Mouse (Mus musculus) megakaryocyte-erythroid progenitor cell, adult 5-6 weeks (primary cell): ENCODE data around the gene Itpr1. TPM values are rescaled to one million over a fixed set of nuclear protein-coding genes. Genes with fewer than 3 reads are reported as not detected.
"Not testable (repeated sequence)": the region's sequence is repeated elsewhere in the genome, so short reads cannot be mapped to it uniquely, and the experiment has no call there.

Experiments
- ATAC-seq: replicated peaks from 2 replicates; pipeline ENCODE4 v1.8.0; 2016; ENCODE audit warnings: mild to moderate bottlenecking, inconsistent platforms; ENCODE audit not compliant: severe bottlenecking, poor library complexity, low FRiP score, low TSS enrichment
- total RNA-seq, 2 experiments: library from RNA; stranded (forward) in 1 of 2; stranded (reverse) in 1 of 2; fragments of 200-1000, 215-1000 nt in 1 of 2; fragments of >200 nt in 1 of 2; fragmentation: Nextera tagmentation in 1 of 2; gene quantifications; 2 replicates each; pipeline ENCODE4 v1.2.3; 2014 to 2017

The Itpr1 gene
- total RNA-seq, 2 experiments from 2014 or later: 24.8 to 57.6 TPM

- ATAC-seq: no peak
Observed at GRCm38 (mm10) chr6:108544917-108545316, 332.0 kb downstream of the Itpr1 start.

DNA sequence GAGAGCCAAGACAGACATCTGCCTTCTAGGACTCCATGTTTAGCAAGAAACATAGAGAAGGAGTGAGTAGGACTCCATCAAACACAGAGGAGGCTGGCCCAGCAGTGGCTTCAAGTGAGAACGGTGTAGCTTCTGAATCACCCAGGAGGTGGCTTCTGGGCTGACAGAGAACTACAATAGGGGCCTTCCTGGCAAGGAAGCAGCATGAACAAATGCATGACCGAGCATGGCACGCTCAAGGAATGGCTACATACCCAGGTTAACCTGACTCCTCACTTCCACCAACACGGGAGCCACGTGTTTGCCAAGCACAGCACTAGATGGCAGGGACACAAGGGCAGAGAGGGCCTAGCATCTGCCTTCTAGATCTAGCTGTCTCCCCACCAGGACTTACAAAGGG, 332.6 kb downstream of the Itpr1 start:
- ATAC-seq: no peak

GRCm38 (mm10) chr6:108548413-108548812, 335.5 kb downstream of the Itpr1 start:
- no peak for ATAC-seq

GRCm38 (mm10) chr6:108549495-108549935, 336.6 kb downstream of the Itpr1 start:
- no peak for ATAC-seq

DNA sequence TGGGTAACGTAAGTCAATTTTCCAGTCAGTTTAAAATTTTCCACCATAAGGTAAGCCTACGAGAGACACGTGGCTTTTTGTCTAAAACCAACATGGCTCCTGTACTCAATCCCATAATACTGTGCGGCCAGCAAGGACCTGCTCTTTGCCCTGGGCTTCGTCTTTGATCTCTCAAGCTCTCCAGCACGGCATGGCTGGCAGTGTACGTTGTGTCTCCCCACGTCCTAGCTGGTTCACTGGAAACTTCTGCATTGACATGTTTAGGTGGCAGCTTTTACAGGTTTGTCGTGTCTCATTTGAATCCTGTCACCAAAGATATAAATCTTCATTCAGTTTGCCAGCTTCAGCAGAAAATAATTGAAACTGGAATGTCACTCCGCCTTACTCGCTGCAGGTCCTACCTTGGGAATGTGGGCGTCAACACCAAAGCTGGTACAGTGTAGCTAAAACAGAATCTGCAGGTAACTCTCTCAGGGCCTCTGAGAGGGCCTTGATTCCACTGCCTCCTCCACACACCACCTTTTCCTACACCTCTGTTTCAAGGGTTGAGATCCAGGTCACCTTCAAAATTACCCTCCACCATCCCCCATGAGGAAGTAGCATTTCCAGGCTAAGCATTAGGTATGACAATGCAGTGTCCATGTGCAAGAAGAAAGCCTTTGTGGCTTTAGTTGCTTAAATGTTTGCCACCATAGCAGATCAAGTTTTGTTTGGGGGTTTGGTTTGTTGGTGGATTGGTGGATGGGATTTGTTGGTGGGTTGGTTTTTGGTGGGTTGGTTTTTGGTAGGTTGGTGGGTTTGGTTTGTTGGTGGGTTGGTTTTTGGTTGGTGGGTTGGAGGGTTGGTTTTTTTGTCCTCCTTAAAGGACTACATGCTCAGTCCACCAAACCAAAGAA, 339.1 kb downstream of the Itpr1 start:
- no peak for ATAC-seq

- no peak for ATAC-seq
Observed at GRCm38 (mm10) chr6:108553013-108553412, 340.1 kb downstream of the Itpr1 start.

DNA sequence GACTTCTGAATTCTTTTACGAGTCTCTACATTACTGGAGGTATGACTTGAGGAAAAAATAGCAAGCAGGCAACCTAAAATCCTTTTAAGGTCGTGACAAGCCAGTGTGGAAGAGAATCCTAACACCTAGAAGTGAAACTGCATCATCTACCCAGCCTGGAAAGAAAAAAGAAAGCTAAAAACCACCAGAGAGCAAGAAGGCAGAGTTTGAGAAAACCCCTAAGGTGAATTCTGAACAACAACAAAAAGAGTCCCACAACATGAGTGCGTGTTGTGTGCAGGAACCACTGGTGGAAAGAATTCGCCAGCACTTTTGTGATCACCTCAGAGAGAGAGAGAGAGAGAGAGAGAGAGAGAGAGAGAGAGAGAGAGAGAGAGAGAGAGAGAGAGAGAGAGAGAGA, 340.6 kb downstream of the Itpr1 start:
- no peak for ATAC-seq

DNA sequence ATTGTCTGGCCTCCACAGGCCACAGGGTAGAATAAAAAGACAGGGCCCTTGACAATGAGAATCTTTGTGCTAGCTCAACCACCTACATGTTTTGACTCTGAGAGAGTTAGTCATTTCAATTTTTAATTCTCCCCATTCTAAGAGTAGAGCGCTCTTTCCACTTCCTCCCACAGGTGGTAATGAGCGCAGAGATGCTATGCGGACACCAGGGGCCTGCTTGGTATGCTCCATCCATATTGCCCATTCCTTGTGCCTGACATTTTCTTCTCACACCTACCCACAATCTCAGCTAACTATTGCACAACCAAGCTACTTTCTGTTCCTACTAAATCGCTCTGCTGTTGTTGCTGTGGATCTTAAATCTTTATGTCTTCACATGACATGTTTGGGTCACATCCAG, 341.5 kb downstream of the Itpr1 start:
- ATAC-seq: no peak

DNA sequence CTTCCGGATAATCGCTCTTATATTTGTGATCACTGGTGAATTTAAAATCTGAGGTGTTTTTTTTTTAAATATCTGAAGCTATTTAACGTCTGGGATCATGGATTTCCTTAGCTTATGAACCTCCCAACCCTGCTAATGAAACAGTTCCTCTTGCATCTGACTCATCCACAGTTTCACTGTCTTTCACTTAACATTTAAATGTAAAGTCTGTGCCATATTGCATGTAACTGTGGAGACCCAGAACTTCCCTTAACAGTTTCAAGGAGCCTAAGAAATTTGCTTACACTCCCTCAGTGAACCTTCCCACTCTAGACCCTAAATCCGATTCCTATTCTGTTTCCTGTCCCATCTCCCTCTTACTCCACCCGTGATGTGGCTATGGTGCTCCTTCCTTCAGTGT, 342.0 kb downstream of the Itpr1 start:
- ATAC-seq: no peak

DNA sequence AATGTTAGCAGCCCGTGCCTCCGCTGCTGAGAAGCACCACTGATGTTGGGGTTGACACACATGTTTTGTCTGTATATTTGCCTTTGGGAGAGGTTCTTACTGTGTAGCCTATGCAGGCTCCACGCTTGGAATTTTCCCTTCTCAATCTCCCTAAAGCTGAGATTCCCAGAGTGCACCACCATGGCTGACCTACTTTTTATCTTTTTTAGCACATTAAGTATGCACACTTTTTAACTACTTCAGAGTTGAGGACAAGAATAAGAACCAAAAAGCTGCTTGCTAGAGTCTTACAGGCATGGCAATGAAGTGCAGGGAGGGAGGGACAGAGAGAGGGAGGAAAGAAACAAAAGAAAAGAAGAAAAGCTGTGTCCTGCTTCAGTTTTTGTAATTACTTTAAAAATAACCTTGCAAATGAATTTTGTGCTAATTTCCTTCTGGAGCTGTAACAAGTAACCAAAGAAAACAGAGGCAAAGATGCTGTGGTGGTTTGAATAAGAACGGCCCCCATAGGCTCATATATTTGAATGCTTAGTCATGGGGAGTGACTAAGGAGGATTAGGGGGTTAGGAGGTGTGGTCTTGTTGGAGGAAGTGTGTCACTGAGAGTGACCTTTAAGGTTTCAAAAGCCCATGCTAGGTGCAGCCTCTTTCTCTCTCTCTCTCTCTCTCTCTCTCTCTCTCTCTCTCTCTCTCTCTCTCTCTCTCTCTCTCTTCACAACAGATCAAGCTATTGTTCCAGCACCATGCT, 344.9 kb downstream of the Itpr1 start:
- no peak for ATAC-seq

DNA sequence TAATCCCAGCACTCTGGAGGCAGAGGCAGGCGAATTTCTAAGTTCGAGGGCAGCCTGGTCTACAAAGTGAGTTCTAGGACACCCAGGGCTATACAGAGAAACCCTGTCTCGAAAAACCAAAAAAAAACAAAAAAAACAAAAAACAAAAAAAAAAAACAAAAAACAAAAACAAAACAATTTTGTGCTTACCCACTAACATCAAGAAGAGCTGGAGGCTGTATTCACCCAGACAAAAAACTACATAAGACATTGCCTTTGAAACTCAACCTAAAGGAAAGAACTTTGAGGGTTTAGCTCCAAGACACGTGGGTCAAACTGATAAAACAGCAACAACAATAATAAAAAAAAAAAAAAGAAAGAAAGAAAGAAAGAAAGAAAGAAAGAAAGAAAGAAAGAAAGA, 346.3 kb downstream of the Itpr1 start:
- not testable (repeated sequence) for ATAC-seq

DNA sequence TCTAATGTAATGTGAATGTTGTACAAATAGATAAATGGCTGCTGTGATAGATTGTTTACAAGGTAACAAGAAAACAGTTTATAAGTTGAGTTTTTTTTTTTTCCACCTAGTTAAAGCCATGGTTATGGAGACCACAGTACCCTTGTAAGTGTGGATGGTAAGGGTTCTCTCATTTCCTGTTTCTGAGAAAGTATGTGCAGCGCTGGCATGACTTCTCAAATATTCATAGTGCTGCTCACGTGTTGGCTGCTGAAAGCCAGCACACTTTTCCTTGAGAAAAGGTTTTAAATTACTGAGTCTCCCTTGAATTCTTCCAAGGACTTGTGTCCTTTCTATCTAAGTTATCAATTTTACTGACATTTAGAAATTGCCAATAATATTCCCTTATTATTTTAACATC, 350.1 kb downstream of the Itpr1 start:
- no peak for ATAC-seq

- ATAC-seq: not testable (repeated sequence)
Observed at GRCm38 (mm10) chr6:108565447-108565846, 352.6 kb downstream of the Itpr1 start.

DNA sequence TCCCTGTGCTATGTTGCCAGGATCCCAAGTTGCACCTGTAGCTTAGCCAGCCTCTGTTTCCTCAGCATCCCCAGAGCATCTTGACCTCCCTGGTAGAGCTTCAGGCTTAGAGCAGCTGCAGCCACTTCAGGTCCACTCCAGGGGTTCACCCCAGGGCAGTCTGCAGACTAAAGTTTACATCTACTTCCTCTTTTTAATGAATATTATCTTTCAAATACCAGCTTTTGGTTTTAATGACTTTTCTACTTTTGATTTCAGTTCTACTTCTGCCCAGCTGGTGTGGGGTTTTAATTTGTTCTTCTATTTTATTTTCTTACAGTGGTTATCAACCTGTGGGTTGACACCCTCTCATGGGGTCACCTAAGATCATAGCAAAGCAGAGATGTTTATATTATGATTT, 353.7 kb downstream of the Itpr1 start:
- no peak for ATAC-seq

DNA sequence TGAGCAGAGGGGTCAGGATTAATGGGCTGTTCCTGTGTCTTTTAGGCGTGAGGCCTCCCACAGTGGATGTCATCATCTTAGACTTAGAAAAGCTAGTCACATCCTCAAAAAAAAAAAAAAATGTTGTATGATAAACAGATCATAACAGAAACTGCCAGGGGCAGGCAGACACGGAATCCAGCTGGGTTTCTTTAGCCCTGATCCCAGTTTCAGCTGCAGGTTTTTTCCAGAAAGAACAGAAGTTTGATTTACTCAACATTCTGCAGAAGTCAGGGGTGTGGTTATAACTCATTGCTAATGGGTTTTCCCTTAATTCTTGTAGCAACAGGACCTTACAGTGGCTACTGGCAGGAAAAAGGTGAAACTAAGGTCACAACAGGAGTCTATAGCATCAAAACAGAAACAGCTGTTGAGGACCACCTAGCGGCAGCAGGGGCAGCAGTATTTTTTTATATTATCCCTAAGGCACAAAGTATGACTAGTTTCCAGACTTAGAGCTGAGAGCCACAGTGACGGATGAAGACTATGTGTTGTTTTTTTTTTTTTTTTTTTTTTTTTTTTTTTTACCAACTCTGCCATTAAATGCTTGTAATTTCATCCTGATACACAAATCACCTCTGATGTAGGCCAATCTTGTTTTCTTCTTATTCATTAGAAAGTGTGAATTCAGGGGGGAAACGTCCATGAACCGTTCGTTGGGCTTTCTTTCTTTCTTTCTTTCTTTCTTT, 356.7 kb downstream of the Itpr1 start:
- ATAC-seq: no peak

GRCm38 (mm10) chr6:108570351-108571041, 357.6 kb downstream of the Itpr1 start:
- 0 out of 2 replicates have a peak, but pooled peaks have one; percentile 1 for ATAC-seq

DNA sequence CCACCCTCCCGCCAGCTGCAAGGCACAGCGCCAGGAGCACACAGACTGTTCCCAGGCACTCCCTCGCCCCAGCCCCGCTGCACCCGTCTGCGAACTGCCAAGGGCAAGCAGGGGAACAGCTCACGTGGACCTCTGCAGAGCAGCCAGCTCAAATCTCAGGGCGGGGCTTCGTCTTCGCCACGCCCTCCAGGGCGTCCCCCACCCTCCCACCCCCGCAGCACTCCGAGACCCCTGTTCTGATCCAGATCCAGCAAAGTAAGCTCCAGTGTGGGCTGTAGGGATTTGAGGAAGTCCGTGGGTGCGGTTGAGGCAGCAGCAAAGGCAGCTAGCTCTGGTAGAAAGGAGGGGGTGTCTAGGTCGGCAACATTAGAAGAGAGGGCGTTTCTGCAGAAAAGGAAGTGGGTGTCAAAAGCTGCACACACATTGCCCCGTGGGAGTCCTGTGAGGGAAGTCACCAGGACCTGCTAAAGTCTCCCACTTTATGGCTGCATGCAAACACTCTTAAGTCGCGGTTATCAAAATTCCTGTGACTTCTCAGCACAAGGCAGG, 358.2 kb downstream of the Itpr1 start:
- ATAC-seq: peak; percentile 89

GRCm38 (mm10) chr6:108572646-108573045, 359.8 kb downstream of the Itpr1 start:
- no peak for ATAC-seq

GRCm38 (mm10) chr6:108577056-108577455, 364.2 kb downstream of the Itpr1 start:
- no peak for ATAC-seq
